Mouse (Mus musculus) hindbrain, embryonic 10.5 days (tissue): ENCODE results near the gene Pola1. TPM values are rescaled to one million over a fixed set of nuclear protein-coding genes. Genes with fewer than 3 reads are reported as not detected.

ENCODE experiments used
- DNase-seq: peaks from one replicate; pipeline ENCODE4 v3.0.0-alpha.2; 2017; ENCODE audit warnings: low spot score
- H3K27ac ChIP-seq: fragments of 300-500 bp; sonication (generic); 2 replicates; pipeline ENCODE4 v1.5.1; 2016; ENCODE audit warnings: mild to moderate bottlenecking, moderate library complexity
- H3K27me3 ChIP-seq: fragments of 300-500 bp; sonication (generic); 2 replicates; pipeline ENCODE4 v1.6.1; 2016; ENCODE audit warnings: mild to moderate bottlenecking; ENCODE audit not compliant: poor library complexity, insufficient read depth, severe bottlenecking
- H3K36me3 ChIP-seq: fragments of 300-500 bp; sonication (generic); 2 replicates; pipeline ENCODE4 v1.6.1; 2016; ENCODE audit warnings: mild to moderate bottlenecking, moderate library complexity
- H3K4me1 ChIP-seq: fragments of 300-500 bp; sonication (generic); replicated peaks from 2 replicates; pipeline ENCODE4 v1.6.1; 2016; ENCODE audit warnings: mild to moderate bottlenecking
- H3K4me3 ChIP-seq: fragments of 300-500 bp; sonication (generic); 2 replicates; pipeline ENCODE4 v1.5.1; 2016; ENCODE audit warnings: mild to moderate bottlenecking, moderate library complexity
- H3K9me3 ChIP-seq: fragments of 300-500 bp; sonication (generic); 2 replicates; pipeline ENCODE4 v1.6.1; 2016; ENCODE audit warnings: mild to moderate bottlenecking, moderate library complexity
- WGBS: fragments of 180-500 bp; shearing (Covaris S2); methylation state at CpG from one replicate; pipeline ENCODE4 v1.1.7; 2016; 5-methylcytosine and 5-hydroxymethylcytosine counted together
- polyA plus RNA-seq: library from polyadenylated mRNA; unstranded; fragments of >200 nt; fragmentation: Nextera tagmentation; extraction: Ambion mirVana; gene quantifications from 2 replicates; pipeline ENCODE4 v1.2.1, GENCODE M21; 2016

Gene Pola1
- polyA plus RNA-seq, result 14.7 and 22.0 TPM in 2 replicates

DNA sequence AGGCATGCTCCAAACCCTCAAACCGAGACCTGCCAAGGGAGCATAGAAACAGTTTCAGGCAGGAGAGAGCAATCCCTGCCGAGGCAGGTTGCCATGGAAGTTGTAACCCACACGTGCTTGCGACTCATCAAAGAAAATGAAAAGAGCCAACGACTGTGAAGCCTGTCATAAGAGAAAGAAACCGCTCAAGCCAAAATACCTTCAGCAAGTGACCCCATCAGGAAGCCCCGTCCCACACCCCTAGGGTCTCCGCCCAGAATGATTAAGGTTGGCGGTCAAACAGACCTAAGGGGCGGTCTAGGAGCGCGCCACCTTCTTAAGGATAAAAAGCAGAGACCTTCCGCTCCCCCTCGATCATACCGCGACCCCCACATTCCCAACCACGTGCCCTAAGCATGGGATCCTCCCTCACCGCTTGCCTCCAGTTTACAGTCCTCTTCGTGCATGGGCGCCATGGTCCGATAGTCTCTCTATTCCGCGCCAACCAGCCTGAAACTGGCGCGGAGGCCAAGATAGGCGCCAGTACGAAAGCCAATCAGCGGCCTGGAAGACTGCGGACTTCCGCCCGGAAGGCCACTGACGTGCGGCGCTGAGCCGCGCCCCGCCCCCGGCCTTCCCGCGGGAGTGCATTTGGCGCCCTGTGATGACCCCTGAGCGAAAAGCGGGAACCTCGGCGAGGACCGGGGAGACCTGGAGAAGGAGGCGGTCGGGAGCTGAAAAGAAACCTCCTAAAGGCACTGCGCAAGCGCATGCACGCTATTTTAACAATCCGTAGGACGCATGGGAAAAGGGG, at the start of gene Pola1:
Gene Pola1 (minus strand): TSS at position 499 of the 793 bp plus-strand sequence.
- no peaks in the 10 kb centered on the region for H3K4me1 ChIP-seq
- H3K4me3 ChIP-seq, result peak within 1 kb of the TSS; percentile 59
- no peaks in the 10 kb centered on the region for H3K9me3 ChIP-seq
- peak; percentile 88 for DNase-seq
- H3K36me3 ChIP-seq, result no peaks in the 10 kb centered on the region
- WGBS, result 17% methylated on average over 53 of the region's 53 CpGs
- peak within 1 kb of the TSS; percentile 87 for H3K27ac ChIP-seq
- no peaks in the 10 kb centered on the region for H3K27me3 ChIP-seq

DNA sequence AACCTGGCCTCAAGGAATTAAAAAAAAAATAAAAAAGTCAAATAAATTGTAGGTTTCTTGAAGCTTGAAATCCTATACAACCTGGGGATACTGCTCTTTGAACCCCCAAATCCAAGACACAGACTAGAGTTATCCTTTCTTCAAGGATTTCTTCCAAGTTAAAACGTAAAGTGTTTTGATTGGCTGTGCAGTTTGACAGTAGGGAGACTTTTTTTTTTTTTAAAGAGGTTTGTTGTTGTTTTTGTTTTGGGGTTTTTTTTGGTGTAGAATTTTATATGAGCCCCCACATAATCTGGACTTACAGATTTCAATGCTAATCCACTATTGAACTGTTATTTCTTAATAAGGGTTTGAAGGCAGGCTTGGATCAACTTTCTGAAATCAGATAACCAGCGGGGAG, 44.3 kb upstream of the Pola1 start:
- H3K27ac ChIP-seq, result peak overlapping the region; percentile 80; the same call in 1 of the 2 replicates
- DNase-seq, result no peak
- WGBS, result 71% methylated on average over 2 of the region's 2 CpGs

DNA sequence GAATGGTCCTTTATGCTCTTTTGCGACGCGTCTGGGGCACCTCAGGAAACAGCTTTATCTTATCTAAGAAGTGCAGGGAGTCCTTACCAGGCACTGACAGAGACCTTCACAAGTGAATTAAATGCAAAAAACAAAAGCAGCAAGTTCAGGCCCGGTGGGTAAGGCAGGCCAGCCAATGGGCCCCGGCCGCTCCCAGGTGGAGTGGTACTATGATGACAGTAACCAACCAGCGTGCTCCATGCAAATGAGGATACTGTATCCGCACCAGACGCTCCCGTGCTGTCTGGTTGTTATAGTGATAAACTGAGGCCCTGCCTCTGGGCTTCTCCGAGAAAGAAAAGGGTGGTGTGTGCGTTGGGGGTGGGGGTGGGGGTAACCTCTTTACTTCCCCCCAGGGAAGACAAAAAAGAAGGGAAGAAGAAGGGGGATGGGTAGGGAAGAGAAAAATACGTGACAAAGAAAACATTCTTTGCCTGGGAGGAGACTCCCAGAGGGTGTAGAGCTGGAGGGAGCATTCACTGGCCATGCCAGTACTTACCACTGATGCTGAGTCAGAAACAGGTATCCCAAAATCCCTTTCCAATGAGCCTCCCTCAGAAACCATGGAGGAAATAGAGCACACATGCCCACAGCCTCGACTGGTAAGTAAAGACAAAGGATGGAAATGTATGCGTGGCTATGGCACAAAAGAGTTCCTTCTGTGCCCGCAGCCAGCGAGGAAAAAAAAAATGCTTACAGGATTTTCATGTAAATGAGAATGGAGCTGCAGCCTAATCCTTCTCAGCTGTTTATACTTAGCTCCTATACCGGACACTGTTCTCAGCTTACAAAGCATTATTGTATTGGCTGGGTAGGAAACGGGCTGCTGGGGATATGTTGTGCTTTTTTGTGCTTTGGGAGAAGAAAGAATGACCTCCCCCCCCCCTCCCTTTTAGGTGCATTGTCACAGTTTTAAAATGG, 43.2 kb upstream of the Pola1 start:
- Histone ChIP-seq H3K27me3 (peaks cover 13% of the 10 kb centered on the region; the same call in 1 of the 2 replicates), H3K4me1 (peaks cover 7% of the 10 kb centered on the region; the same call in 1 of the 2 replicates), H3K4me3 (peak overlapping the region; percentile 48), H3K36me3 (no peaks in the 10 kb centered on the region), H3K9me3 (no peaks in the 10 kb centered on the region), H3K27ac (peak overlapping the region; percentile 80)
- WGBS, result 19% methylated on average over 19 of the region's 19 CpGs
- peak; percentile 48 for DNase-seq

More for the DNA sequence above, 44.3 kb upstream of the Pola1 start:
- peaks cover 7% of the 10 kb centered on the region; the same call in 1 of the 2 replicates for H3K4me1 ChIP-seq
- H3K27me3 ChIP-seq, result peaks cover 13% of the 10 kb centered on the region; the same call in 1 of the 2 replicates
- no peaks in the 10 kb centered on the region for H3K9me3 ChIP-seq
- H3K36me3 ChIP-seq, result no peaks in the 10 kb centered on the region
- H3K4me3 ChIP-seq, result peak overlapping the region; percentile 48; the same call in 1 of the 2 replicates

DNA sequence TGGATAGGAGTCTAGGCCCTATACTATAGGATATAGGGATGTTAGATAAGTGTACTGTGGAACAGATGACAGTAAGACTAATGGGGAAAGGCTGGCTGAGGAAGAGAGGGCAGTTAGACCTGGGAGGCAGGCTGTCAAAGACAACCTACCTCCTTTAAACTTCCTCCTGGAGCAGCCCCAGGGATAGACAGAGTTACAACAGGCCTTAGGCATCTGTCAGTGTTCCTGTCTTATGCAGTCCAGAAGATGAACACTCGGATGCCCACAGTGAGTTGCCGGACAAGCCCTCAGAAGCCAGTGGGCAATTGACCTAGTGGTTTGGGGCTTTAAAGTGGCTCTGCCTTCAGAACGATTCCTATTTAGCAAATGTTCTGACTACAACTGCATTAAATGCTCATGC, 42.5 kb upstream of the Pola1 start:
- peak overlapping the region; percentile 80; the same call in 1 of the 2 replicates for H3K27ac ChIP-seq
- peaks cover 7% of the 10 kb centered on the region; the same call in 1 of the 2 replicates for H3K4me1 ChIP-seq
- H3K4me3 ChIP-seq, result peak overlapping the region; percentile 48
- no peaks in the 10 kb centered on the region for H3K9me3 ChIP-seq
- H3K27me3 ChIP-seq, result peaks cover 13% of the 10 kb centered on the region; the same call in 1 of the 2 replicates
- no peaks in the 10 kb centered on the region for H3K36me3 ChIP-seq
- WGBS, result 53% methylated on average over 3 of the region's 3 CpGs
- DNase-seq, result no peak

DNA sequence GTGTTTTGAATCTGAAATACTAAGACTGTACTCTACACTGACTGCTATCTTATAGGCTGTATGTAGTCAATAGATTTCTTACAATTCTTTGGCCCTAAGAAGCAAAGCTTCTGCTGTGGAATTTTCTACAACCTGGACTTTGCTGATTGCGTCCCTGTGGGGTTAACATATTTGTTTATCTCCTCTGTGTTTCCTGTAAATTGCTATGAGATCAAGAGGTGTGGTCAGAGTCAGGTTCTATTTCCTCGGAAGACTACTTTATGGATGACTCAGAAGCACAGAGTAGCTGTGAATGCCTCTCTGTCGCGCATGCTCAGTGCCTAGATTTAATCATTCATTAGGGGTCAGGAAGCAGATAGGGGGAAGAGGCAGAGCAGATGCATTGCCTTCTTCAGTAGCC, 32.8 kb upstream of the Pola1 start:
- Histone ChIP-seq H3K4me1 (no peaks in the 10 kb centered on the region), H3K27ac (no peak overlapping the region), H3K36me3 (no peaks in the 10 kb centered on the region), H3K27me3 (no peaks in the 10 kb centered on the region), H3K9me3 (no peaks in the 10 kb centered on the region), H3K4me3 (no peak overlapping the region)
- DNase-seq, result no peak
- WGBS, result 78% methylated on average over 4 of the region's 4 CpGs

DNA sequence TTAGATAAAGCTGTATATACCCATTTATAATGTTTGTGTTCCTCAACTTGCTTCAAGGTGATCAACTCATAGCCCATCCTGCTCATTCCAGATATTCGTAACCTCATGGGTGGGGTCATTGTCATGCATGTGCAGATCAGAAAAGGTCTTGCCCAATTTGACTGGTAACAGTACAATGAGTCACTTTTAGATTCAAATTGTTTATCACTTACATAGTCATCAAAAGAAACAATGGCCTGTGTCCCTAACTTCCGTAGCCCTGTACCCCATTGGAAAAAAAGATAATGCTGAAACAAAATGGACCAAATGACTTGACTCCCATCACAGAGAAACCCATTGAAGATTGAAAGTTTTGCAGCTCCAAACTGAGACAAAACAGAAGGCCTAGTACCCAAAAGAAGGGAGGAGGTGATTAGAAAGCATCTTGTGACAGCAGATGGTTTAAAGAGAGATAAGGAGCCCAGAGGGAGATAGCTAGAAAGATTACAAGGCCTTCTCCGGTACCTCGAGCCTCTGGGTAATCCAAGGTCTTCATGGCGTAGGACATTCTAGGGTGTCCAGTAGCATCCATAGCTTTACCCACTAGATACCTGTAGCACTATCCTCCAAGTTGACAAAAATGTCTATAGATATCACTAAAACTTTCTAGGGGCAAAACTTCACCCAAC, 32.1 kb upstream of the Pola1 start:
- no peak overlapping the region for H3K4me3 ChIP-seq
- no peak for DNase-seq
- H3K27ac ChIP-seq, result no peak overlapping the region
- no peaks in the 10 kb centered on the region for H3K9me3 ChIP-seq
- H3K4me1 ChIP-seq, result no peaks in the 10 kb centered on the region
- no peaks in the 10 kb centered on the region for H3K27me3 ChIP-seq
- 86% methylated on average over 5 of the region's 5 CpGs for WGBS
- no peaks in the 10 kb centered on the region for H3K36me3 ChIP-seq

DNA sequence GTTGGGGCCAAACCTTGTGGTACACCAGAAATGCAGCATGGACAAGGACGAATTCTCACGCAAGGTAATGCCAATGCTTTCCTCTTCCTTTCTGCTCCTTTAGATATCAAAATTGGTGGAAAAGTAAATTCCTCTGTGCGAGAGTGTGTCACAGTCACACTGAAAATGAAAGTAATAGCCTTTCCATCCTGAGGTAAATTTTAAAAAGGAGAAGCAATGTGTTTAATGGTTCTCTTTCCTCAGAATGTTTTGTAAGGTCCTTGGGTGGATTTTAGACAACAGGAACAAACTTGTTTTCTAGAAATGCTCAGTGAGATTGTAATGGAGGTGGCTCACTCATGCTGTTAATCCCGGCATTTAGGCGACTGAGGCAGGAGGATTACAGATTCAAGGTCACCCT, 23.2 kb upstream of the Pola1 start:
- 80% methylated on average over 5 of the region's 5 CpGs for WGBS
- Histone ChIP-seq H3K27ac (no peak overlapping the region), H3K4me1 (peaks cover 9% of the 10 kb centered on the region; the same call in 1 of the 2 replicates), H3K27me3 (no peaks in the 10 kb centered on the region), H3K4me3 (no peak overlapping the region), H3K36me3 (no peaks in the 10 kb centered on the region), H3K9me3 (no peaks in the 10 kb centered on the region)
- DNase-seq, result no peak

DNA sequence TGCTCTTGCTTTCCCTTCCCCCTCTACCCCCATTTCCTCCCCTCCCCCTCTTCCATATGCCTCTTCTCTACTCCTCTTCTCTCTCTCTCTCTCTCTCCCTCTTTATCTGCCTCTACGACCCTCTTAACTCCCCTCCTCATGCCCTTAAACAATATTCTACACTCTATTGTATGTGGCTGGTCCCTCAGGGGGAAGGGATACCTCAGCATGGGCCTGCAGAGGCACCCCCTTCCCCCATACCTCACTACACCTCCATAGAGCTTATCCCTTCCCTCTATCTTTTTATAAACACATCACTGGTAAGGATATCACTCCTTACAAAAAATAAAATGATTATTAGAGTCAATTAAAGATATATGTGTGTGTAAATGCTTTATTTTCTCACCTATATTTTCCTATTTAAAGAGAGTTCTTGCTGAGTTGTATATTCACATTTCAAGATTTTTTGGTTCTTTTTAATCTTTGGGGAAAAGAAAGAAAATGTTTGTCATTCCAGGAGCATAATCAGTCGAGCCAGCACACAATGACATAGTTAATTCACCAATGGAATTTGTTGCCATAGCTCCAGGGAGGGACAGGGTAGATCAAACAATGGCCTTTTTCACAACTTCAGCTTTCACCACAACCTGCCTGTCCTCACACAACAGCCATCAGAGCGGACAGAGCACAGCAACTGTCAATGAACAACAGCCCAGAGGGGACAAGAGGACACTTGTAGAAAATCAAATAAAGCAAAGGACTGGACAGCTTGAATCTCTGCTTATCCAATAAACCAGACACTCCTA, 22.5 kb upstream of the Pola1 start, which contains the start of gene Pcyt1b:
Gene Pcyt1b (plus strand): TSS at position 646 of the 785 bp plus-strand sequence.
- peaks cover 9% of the 10 kb centered on the region; the same call in 1 of the 2 replicates for H3K4me1 ChIP-seq
- no peaks in the 10 kb centered on the region for H3K36me3 ChIP-seq
- H3K27me3 ChIP-seq, result no peaks in the 10 kb centered on the region
- no peak within 1 kb of the TSS for H3K4me3 ChIP-seq
- 23% methylated on average over 3 of the region's 3 CpGs for WGBS
- H3K9me3 ChIP-seq, result no peaks in the 10 kb centered on the region
- DNase-seq, result peak; percentile 9
- H3K27ac ChIP-seq, result peak within 1 kb of the TSS; percentile 53; the same call in 1 of the 2 replicates

DNA sequence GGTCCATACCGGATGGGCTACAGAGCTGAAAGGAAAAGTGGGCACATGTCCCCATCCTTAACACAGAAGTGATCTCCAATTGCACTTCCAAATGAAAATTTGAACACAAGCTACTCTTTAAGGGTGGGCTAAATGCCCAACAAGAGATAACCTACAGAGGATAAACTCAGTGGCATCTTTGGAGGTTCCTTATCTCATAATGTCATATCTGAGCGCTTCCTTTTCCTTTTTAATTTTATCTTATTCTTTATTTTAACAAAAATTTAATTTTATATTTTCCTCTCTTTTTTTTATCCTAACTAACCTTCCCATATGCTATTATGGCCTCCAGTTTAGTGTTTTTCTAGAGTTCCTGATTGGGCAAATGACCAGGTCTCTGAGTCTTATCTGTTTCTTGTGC, 18.8 kb upstream of the Pola1 start:
- H3K27me3 ChIP-seq, result 0 out of 2 replicates have a peak, but pooled peaks cover 3% of the 10 kb centered on the region
- no peaks in the 10 kb centered on the region for H3K9me3 ChIP-seq
- 91% methylated on average over 2 of the region's 2 CpGs for WGBS
- no peak overlapping the region for H3K27ac ChIP-seq
- H3K4me1 ChIP-seq, result peaks cover 9% of the 10 kb centered on the region; the same call in 1 of the 2 replicates
- H3K36me3 ChIP-seq, result no peaks in the 10 kb centered on the region
- DNase-seq, result no peak
- H3K4me3 ChIP-seq, result no peak overlapping the region

DNA sequence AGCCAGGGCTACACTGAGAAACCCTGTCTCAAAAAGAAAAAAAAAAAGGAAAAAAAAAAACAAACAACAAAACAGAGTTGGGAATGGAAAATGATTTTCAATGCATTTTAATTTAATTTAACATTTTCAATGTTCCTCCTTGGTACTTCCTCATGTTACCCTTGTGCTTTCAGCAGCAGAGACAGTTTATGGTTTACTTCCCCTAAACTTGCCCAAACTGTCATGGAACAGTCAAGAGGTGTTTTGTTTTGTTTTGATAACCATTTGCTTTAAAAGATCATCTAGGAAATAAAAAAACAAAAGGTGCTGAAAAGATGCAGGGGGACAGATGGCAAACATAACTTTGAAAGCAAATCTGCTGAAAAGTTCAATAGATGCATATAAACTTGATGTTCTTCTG, 12.1 kb upstream of the Pola1 start:
- Histone ChIP-seq H3K27ac (no peak overlapping the region), H3K27me3 (peaks cover 3% of the 10 kb centered on the region; the same call in 1 of the 2 replicates), H3K9me3 (no peaks in the 10 kb centered on the region), H3K4me1 (no peaks in the 10 kb centered on the region), H3K4me3 (no peak overlapping the region), H3K36me3 (no peaks in the 10 kb centered on the region)
- no peak for DNase-seq

DNA sequence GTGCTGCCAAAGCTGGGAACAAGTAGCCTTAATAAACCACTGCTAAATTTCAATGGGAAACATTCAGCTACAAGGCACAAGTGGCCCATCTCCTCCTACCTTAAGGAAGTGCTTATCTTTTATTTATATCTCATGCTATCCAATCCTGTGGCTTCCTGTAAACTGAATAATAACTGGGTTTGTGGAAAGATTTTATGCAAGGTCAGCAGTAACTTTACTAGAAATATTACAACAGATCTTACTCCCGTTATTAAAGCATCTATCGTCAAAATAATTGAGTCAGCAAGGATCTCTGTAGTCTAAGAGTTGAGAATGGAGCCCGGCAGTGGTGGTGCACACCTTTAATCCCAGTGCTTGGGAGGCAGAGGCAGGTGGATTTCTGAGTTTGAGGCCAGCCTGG, 11.6 kb upstream of the Pola1 start:
- Histone ChIP-seq H3K9me3 (no peaks in the 10 kb centered on the region), H3K36me3 (no peaks in the 10 kb centered on the region), H3K4me3 (no peak overlapping the region), H3K4me1 (no peaks in the 10 kb centered on the region), H3K27me3 (peaks cover 3% of the 10 kb centered on the region; the same call in 1 of the 2 replicates), H3K27ac (no peak overlapping the region)
- no peak for DNase-seq
- 86% methylated on average over 3 of the region's 3 CpGs for WGBS
